Mouse (Mus musculus): Measurements from ENCODE around the gene Bex6.
"Not testable (repeated sequence)": the region's sequence is repeated elsewhere in the genome, so short reads cannot be mapped to it uniquely, and the experiment has no call there.

Gene Bex6

GRCm38 (mm10) chr16:32174340-32175005 is 5.2 kb upstream of the Bex6 start:
- no peak for DNase-seq

GRCm38 (mm10) chr16:32175029-32175428 is 4.6 kb upstream of the Bex6 start:
- DNase-seq, result no peak

- DNase-seq, result peak; percentile 18 to 42
Observed at GRCm38 (mm10) chr16:32176896-32177686, 2.5 kb upstream of the Bex6 start.

GRCm38 (mm10) chr16:32186056-32186455 is 6.4 kb downstream of the Bex6 start:
- no peak for DNase-seq

- DNase-seq, result peak; percentile 54 to 56
Observed at GRCm38 (mm10) chr16:32189109-32189508, 9.5 kb downstream of the Bex6 start.

GRCm38 (mm10) chr16:32190011-32190441 is 10.4 kb downstream of the Bex6 start:
- DNase-seq, result peak; percentile 27 to 34

GRCm38 (mm10) chr16:32200256-32201003 is 20.8 kb downstream of the Bex6 start:
- DNase-seq, result peak; percentile 46 to 65

- peak in 1 of 2 experiments; percentile 23 for DNase-seq
Observed at GRCm38 (mm10) chr16:32201004-32201325, 21.3 kb downstream of the Bex6 start.

GRCm38 (mm10) chr16:32202681-32203080 is 23.1 kb downstream of the Bex6 start:
- peak; percentile 60 to 86 for DNase-seq

GRCm38 (mm10) chr16:32204902-32205301 is 25.3 kb downstream of the Bex6 start:
- DNase-seq, result peak in 1 of 2 experiments; percentile 8

GRCm38 (mm10) chr16:32214156-32214555 is 34.5 kb downstream of the Bex6 start:
- no peak for DNase-seq

- DNase-seq, result no peak
Observed at GRCm38 (mm10) chr16:32214804-32215576, 35.4 kb downstream of the Bex6 start.

- DNase-seq, result no peak
Observed at GRCm38 (mm10) chr16:32221803-32222202, 42.2 kb downstream of the Bex6 start.

GRCm38 (mm10) chr16:32222399-32222798 is 42.8 kb downstream of the Bex6 start:
- no peak for DNase-seq

- not testable (repeated sequence) for DNase-seq
Observed at GRCm38 (mm10) chr16:32232050-32232449, 52.4 kb downstream of the Bex6 start.
